Mouse (Mus musculus): ENCODE data around the gene Wipi2. TPM values are rescaled to one million over a fixed set of nuclear protein-coding genes. Genes with fewer than 3 reads are reported as not detected.
A peak's percentile ranks its signal among the peaks of the same experiment; 100 is the strongest.

The Wipi2 gene
- polyA plus RNA-seq, 1 experiment from 2014 or later = 64.2 TPM

DNA sequence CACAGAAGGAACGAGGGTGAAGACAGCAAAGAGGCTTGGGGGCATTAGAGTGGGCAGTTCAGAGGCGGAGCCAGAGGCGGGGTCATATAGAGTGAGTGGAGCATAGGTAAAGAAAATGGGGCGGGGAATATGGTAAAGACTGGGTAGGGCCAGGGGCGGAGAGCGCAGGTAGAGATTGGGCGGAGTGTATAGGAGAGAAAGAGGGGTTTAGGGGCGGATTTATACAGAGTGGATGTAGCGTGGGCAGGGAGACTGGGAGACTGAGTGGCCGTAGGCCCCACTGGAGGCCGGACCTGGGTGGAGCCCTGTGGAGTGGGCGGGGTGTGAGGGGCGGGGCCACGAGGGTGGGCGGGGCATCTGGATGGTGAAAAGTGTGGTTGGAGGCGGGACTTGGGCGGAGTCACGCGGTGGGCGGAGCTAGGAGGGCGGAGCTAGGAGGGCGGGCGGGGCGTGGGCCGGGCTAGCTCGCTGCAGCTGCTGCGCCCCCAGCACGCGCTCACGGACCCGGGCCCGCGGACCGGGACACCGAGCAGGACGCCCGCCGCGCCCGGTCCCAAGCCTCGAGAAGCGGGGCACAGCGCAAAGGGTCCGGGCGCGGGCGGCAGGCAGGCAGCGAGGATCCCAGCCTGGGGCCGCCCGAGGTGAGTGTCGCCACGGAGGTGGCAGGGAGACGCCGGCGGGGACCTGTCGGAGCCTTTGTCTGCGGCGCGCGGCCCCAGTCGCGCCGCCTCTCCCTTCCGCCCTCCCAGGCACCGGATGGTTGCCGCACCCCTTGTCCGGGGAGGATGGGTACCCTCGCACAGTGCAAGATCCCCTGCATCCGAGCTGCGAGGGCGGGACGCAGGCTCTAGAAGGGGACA lies 74.4 kb downstream of the Wipi2 start:
- Histone ChIP-seq H3K36me3 (ENCODE audit: control insufficient read depth, insufficient read depth, low read length) (no peaks in the 10 kb centered on the region), H3K9me3 (ENCODE audit: control insufficient read depth, low read length) (no peaks in the 10 kb centered on the region), H3K4me2 (ENCODE audit: low read depth) (peak overlapping the region; percentile 88), H3K9ac (ENCODE audit: low read length) (peak overlapping the region; percentile 91), H3K4me1 (ENCODE audit: control insufficient read depth, insufficient read depth, low read length) (peaks cover 7% of the 10 kb centered on the region; the same call in 1 of the 2 replicates), H3K4me3 (ENCODE audit: low read depth, low read length) (peak overlapping the region; percentile 73), H3K27ac (ENCODE audit: low read depth, low read length) (no peak overlapping the region), H3K27me3 (ENCODE audit: control insufficient read depth, insufficient read depth, low read length) (peaks cover 7% of the 10 kb centered on the region)
- DNase-seq (ENCODE audit: low spot score) = peak; percentile 86
- ATAC-seq (ENCODE audit: insufficient read depth, low FRiP score, low TSS enrichment) = peak; percentile 86
- WGBS = under 1% methylated on average over 50 of the region's 72 CpGs

- DNase-seq (ENCODE audit: low spot score) (no peak), ATAC-seq (ENCODE audit: insufficient read depth, low FRiP score, low TSS enrichment) (no peak)
- 25% methylated on average over 18 of the region's 18 CpGs for WGBS
- no peaks in the 10 kb centered on the region for H3K36me3 ChIP-seq (ENCODE audit: control insufficient read depth, insufficient read depth, low read length)
- H3K4me2 ChIP-seq (ENCODE audit: low read depth) = peak overlapping the region; percentile 88
- peaks cover 7% of the 10 kb centered on the region; the same call in 1 of the 2 replicates for H3K4me1 ChIP-seq (ENCODE audit: control insufficient read depth, insufficient read depth, low read length)
- H3K9ac ChIP-seq (ENCODE audit: low read length) = peak overlapping the region; percentile 91
- no peaks in the 10 kb centered on the region for H3K9me3 ChIP-seq (ENCODE audit: control insufficient read depth, low read length)
- no peak overlapping the region for H3K27ac ChIP-seq (ENCODE audit: low read depth, low read length)
- peak overlapping the region; percentile 73 for H3K4me3 ChIP-seq (ENCODE audit: low read depth, low read length)
- peaks cover 7% of the 10 kb centered on the region for H3K27me3 ChIP-seq (ENCODE audit: control insufficient read depth, insufficient read depth, low read length)
Observed at GRCm38 (mm10) chr5:142702511-142703138, 75.1 kb downstream of the Wipi2 start.

GRCm38 (mm10) chr5:142703569-142703968 lies 76.1 kb downstream of the Wipi2 start:
- 0 out of 2 replicates have a peak overlapping the region, but pooled peaks have one; percentile 26 for H3K9ac ChIP-seq (ENCODE audit: low read length)
- H3K4me2 ChIP-seq (ENCODE audit: low read depth) = no peak overlapping the region
- no peak for ATAC-seq (ENCODE audit: insufficient read depth, low FRiP score, low TSS enrichment)
- H3K4me1 ChIP-seq (ENCODE audit: control insufficient read depth, insufficient read depth, low read length) = peaks cover 7% of the 10 kb centered on the region; the same call in 1 of the 2 replicates
- H3K9me3 ChIP-seq (ENCODE audit: control insufficient read depth, low read length) = no peaks in the 10 kb centered on the region
- WGBS = 91% methylated on average over 10 of the region's 10 CpGs
- H3K27ac ChIP-seq (ENCODE audit: low read depth, low read length) = no peak overlapping the region
- H3K4me3 ChIP-seq (ENCODE audit: low read depth, low read length) = no peak overlapping the region
- DNase-seq (ENCODE audit: low spot score) = no peak
- peaks cover under 1% of the 10 kb centered on the region; the same call in 1 of the 2 replicates for H3K36me3 ChIP-seq (ENCODE audit: control insufficient read depth, insufficient read depth, low read length)
- H3K27me3 ChIP-seq (ENCODE audit: control insufficient read depth, insufficient read depth, low read length) = peaks cover 7% of the 10 kb centered on the region

GRCm38 (mm10) chr5:142707709-142708108 lies 80.2 kb downstream of the Wipi2 start:
- WGBS = 91% methylated on average over 5 of the region's 5 CpGs
- peaks cover 7% of the 10 kb centered on the region; the same call in 1 of the 2 replicates for H3K9me3 ChIP-seq (ENCODE audit: control insufficient read depth, low read length)
- no peak for DNase-seq (ENCODE audit: low spot score)
- ATAC-seq (ENCODE audit: insufficient read depth, low FRiP score, low TSS enrichment) = no peak
- no peak overlapping the region for H3K9ac ChIP-seq (ENCODE audit: low read length)
- no peak overlapping the region for H3K27ac ChIP-seq (ENCODE audit: low read depth, low read length)
- H3K36me3 ChIP-seq (ENCODE audit: control insufficient read depth, insufficient read depth, low read length) = peaks cover 5% of the 10 kb centered on the region; the same call in 1 of the 2 replicates
- H3K4me3 ChIP-seq (ENCODE audit: low read depth, low read length) = no peak overlapping the region
- H3K4me1 ChIP-seq (ENCODE audit: control insufficient read depth, insufficient read depth, low read length) = peaks cover 4% of the 10 kb centered on the region; the same call in 1 of the 2 replicates
- H3K4me2 ChIP-seq (ENCODE audit: low read depth) = no peak overlapping the region
- H3K27me3 ChIP-seq (ENCODE audit: control insufficient read depth, insufficient read depth, low read length) = no peaks in the 10 kb centered on the region

- Histone ChIP-seq H3K27me3 (ENCODE audit: control insufficient read depth, insufficient read depth, low read length) (no peaks in the 10 kb centered on the region), H3K36me3 (ENCODE audit: control insufficient read depth, insufficient read depth, low read length) (peaks cover 5% of the 10 kb centered on the region; the same call in 1 of the 2 replicates), H3K4me2 (ENCODE audit: low read depth) (no peak overlapping the region), H3K27ac (ENCODE audit: low read depth, low read length) (no peak overlapping the region), H3K4me1 (ENCODE audit: control insufficient read depth, insufficient read depth, low read length) (no peaks in the 10 kb centered on the region), H3K9ac (ENCODE audit: low read length) (no peak overlapping the region), H3K4me3 (ENCODE audit: low read depth, low read length) (no peak overlapping the region), H3K9me3 (ENCODE audit: control insufficient read depth, low read length) (peaks cover 7% of the 10 kb centered on the region; the same call in 1 of the 2 replicates)
- ATAC-seq (ENCODE audit: insufficient read depth, low FRiP score, low TSS enrichment) (no peak), DNase-seq (ENCODE audit: low spot score) (no peak)
- WGBS = 90% methylated on average over 7 of the region's 7 CpGs
Observed at GRCm38 (mm10) chr5:142709436-142709835, 81.9 kb downstream of the Wipi2 start.

DNA sequence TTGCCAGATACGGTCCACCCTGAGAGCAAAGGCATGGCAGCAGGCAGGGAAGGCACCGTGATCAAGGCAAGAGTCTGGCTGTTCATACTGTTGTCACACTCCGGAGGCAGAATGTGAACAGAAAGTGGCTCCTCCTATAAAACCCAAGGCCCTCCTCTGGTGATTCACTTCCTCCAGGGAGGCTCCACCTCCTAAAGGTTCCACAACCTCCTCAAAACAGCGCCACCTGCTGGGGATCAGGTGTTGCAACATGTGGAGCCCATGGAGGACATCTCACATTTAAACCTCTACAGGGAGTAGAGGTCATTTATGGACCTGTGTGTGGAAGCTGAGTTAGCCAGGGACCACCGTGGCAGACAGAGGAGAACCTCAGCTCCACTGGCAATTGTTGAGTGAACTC lies 84.9 kb downstream of the Wipi2 start:
- 83% methylated on average over 5 of the region's 5 CpGs for WGBS
- H3K9me3 ChIP-seq (ENCODE audit: control insufficient read depth, low read length) = peaks cover 7% of the 10 kb centered on the region; the same call in 1 of the 2 replicates
- no peak overlapping the region for H3K4me2 ChIP-seq (ENCODE audit: low read depth)
- H3K9ac ChIP-seq (ENCODE audit: low read length) = no peak overlapping the region
- no peak overlapping the region for H3K4me3 ChIP-seq (ENCODE audit: low read depth, low read length)
- ATAC-seq (ENCODE audit: insufficient read depth, low FRiP score, low TSS enrichment) = no peak
- H3K27me3 ChIP-seq (ENCODE audit: control insufficient read depth, insufficient read depth, low read length) = no peaks in the 10 kb centered on the region
- H3K27ac ChIP-seq (ENCODE audit: low read depth, low read length) = no peak overlapping the region
- no peak for DNase-seq (ENCODE audit: low spot score)
- peaks cover 5% of the 10 kb centered on the region; the same call in 1 of the 2 replicates for H3K36me3 ChIP-seq (ENCODE audit: control insufficient read depth, insufficient read depth, low read length)
- no peaks in the 10 kb centered on the region for H3K4me1 ChIP-seq (ENCODE audit: control insufficient read depth, insufficient read depth, low read length)

DNA sequence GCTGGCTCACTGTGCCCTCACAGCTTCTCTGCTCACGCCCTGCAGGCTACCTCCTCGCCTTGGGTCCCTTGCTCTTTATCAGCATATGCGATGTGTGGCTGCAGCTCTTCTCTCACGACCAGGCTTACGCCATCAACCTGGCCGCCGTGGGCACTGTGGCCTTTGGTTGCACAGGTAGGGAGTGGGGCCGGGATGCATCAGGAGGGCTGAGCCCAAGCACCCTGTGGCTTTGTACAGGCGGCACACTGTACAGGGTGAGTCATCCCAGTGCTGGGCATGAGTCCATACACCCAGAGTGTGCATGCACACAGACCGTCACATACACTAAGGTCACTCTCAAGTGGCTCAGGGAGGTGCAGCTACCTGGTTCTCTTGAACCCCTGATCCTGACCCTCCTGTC lies 86.5 kb downstream of the Wipi2 start:
- Histone ChIP-seq H3K9me3 (ENCODE audit: control insufficient read depth, low read length) (peaks cover 7% of the 10 kb centered on the region; the same call in 1 of the 2 replicates), H3K4me1 (ENCODE audit: control insufficient read depth, insufficient read depth, low read length) (no peaks in the 10 kb centered on the region), H3K36me3 (ENCODE audit: control insufficient read depth, insufficient read depth, low read length) (peaks cover 3% of the 10 kb centered on the region; the same call in 1 of the 2 replicates), H3K27ac (ENCODE audit: low read depth, low read length) (no peak overlapping the region), H3K4me2 (ENCODE audit: low read depth) (no peak overlapping the region), H3K27me3 (ENCODE audit: control insufficient read depth, insufficient read depth, low read length) (no peaks in the 10 kb centered on the region), H3K4me3 (ENCODE audit: low read depth, low read length) (no peak overlapping the region), H3K9ac (ENCODE audit: low read length) (no peak overlapping the region)
- DNase-seq (ENCODE audit: low spot score) = no peak
- ATAC-seq (ENCODE audit: insufficient read depth, low FRiP score, low TSS enrichment) = no peak
- 90% methylated on average over 10 of the region's 10 CpGs for WGBS

DNA sequence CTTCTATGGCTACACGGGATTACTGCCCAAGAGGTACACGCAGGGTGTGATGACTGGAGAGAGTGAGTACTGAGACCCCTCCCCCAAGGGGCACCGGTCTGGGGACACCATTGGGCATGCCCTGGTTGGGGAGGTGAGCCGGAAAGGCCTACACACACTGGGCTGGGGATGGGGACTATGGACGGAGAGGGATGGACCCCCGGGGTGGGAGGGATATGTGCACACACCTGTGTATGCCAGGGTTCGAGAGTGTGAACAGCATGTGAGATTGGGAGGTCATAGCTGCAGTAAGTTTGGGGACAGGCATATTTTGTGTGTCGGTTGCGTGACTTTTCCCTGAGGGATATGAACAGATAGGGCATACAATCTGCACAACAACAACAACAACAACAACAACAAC lies 87.6 kb downstream of the Wipi2 start:
- no peak overlapping the region for H3K27ac ChIP-seq (ENCODE audit: low read depth, low read length)
- H3K4me1 ChIP-seq (ENCODE audit: control insufficient read depth, insufficient read depth, low read length) = no peaks in the 10 kb centered on the region
- peaks cover 7% of the 10 kb centered on the region; the same call in 1 of the 2 replicates for H3K9me3 ChIP-seq (ENCODE audit: control insufficient read depth, low read length)
- no peak overlapping the region for H3K4me2 ChIP-seq (ENCODE audit: low read depth)
- H3K27me3 ChIP-seq (ENCODE audit: control insufficient read depth, insufficient read depth, low read length) = no peaks in the 10 kb centered on the region
- DNase-seq (ENCODE audit: low spot score) (no peak), ATAC-seq (ENCODE audit: insufficient read depth, low FRiP score, low TSS enrichment) (no peak)
- no peak overlapping the region for H3K4me3 ChIP-seq (ENCODE audit: low read depth, low read length)
- no peak overlapping the region for H3K9ac ChIP-seq (ENCODE audit: low read length)
- peaks cover 3% of the 10 kb centered on the region; the same call in 1 of the 2 replicates for H3K36me3 ChIP-seq (ENCODE audit: control insufficient read depth, insufficient read depth, low read length)
- 88% methylated on average over 9 of the region's 9 CpGs for WGBS
